Mouse (Mus musculus) MEL-GATA-1-ER (cell line): ENCODE data around the gene Ect2l.
"Not testable (repeated sequence)": the region's sequence is repeated elsewhere in the genome, so short reads cannot be mapped to it uniquely, and the experiment has no call there.

Experiments
- DNase-seq: peaks from one replicate; pipeline ENCODE4 v3.0.0-alpha.2; 2012; ENCODE audit warnings: low read depth; ENCODE audit errors: extremely low read depth

Gene Ect2l

GRCm38 (mm10) chr10:18191706-18192105 is 19.0 kb downstream of the Ect2l start:
- no peak for DNase-seq

GRCm38 (mm10) chr10:18189498-18189897 is 21.2 kb downstream of the Ect2l start:
- no peak for DNase-seq

GRCm38 (mm10) chr10:18188564-18188963 is 22.1 kb downstream of the Ect2l start:
- no peak for DNase-seq

GRCm38 (mm10) chr10:18182246-18182645 is 28.4 kb downstream of the Ect2l start:
- no peak for DNase-seq

GRCm38 (mm10) chr10:18177304-18177703 is 33.4 kb downstream of the Ect2l start:
- DNase-seq: no peak

- DNase-seq: no peak
Observed at GRCm38 (mm10) chr10:18176722-18177121, 34.0 kb downstream of the Ect2l start.

- DNase-seq: no peak
Observed at GRCm38 (mm10) chr10:18175087-18175486, 35.6 kb downstream of the Ect2l start.

- DNase-seq: no peak
Observed at GRCm38 (mm10) chr10:18162435-18162971, 48.2 kb downstream of the Ect2l start.

GRCm38 (mm10) chr10:18147224-18147623 is 63.5 kb downstream of the Ect2l start:
- no peak for DNase-seq

- no peak for DNase-seq
Observed at GRCm38 (mm10) chr10:18142231-18142630, 68.5 kb downstream of the Ect2l start.

GRCm38 (mm10) chr10:18141389-18141788 is 69.3 kb downstream of the Ect2l start:
- DNase-seq: no peak

GRCm38 (mm10) chr10:18139615-18140014 is 71.1 kb downstream of the Ect2l start:
- DNase-seq: no peak

GRCm38 (mm10) chr10:18138853-18139503 is 71.7 kb downstream of the Ect2l start:
- DNase-seq: not testable (repeated sequence)

GRCm38 (mm10) chr10:18131666-18132650 is 78.7 kb downstream of the Ect2l start:
- no peak for DNase-seq

- no peak for DNase-seq
Observed at GRCm38 (mm10) chr10:18130276-18130675, 80.4 kb downstream of the Ect2l start.

GRCm38 (mm10) chr10:18118336-18118735 is 92.4 kb downstream of the Ect2l start:
- no peak for DNase-seq

- no peak for DNase-seq
Observed at GRCm38 (mm10) chr10:18113473-18114093, 97.1 kb downstream of the Ect2l start.

- DNase-seq: no peak
Observed at GRCm38 (mm10) chr10:18110940-18111339, 99.8 kb downstream of the Ect2l start.

- DNase-seq: no peak
Observed at GRCm38 (mm10) chr10:18107471-18107870, 103.2 kb downstream of the Ect2l start.

- DNase-seq: no peak
Observed at GRCm38 (mm10) chr10:18102166-18102565, 108.5 kb downstream of the Ect2l start.

- no peak for DNase-seq
Observed at GRCm38 (mm10) chr10:18090691-18091090, 120.0 kb downstream of the Ect2l start.

GRCm38 (mm10) chr10:18082772-18083171 is 127.9 kb downstream of the Ect2l start:
- DNase-seq: no peak
